Comparison of ENCODE assay signal across 8 mouse cellular contexts in the genomic region with DNA sequence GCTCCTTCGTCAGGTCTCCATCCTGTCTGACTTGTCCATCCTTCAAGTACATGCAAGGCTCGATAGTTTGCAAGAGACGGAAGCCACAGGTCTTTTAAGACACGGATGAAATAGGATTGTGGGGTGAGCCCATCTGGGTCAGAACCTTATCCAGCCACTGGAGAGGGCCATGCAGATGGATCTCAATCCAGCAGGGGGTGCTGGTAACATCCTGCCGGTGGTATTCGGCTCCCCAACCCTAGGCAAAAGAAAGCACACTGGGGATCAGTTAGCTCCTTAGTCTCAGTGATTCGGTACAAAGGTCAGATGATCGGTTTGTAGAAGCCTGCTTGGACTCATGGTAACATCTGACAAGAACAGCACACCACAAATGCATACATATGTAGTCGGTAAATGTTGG. TPM values are rescaled to one million over a fixed set of nuclear protein-coding genes. Genes with fewer than 3 reads are reported as not detected.
A peak's percentile ranks its signal among the peaks of the same experiment; 100 is the strongest.
DNase-seq lines count a peak whose midpoint lies in the region; ATAC-seq and TF ChIP-seq lines count a peak whose summit lies in the region.

No protein-coding gene starts in this region.

- TF ChIP-seq POLR2A in kidney, adult 2 months (IDR thresholded peaks at IDR 0.05; ENCODE audit: low read depth, low read length): no peak

- no peak overlapping the region for H3K9ac ChIP-seq in stomach, postnatal 0 days (ENCODE audit: low read length)
- no peak overlapping the region for H3K9ac ChIP-seq in midbrain, embryonic 13.5 days (replicated peaks)

- no peaks in the 10 kb centered on the region for H3K27me3 ChIP-seq in kidney, adult 2 months (replicated peaks; ENCODE audit: control insufficient read depth, insufficient read depth, low read length)
- no peaks in the 10 kb centered on the region for H3K27me3 ChIP-seq in stomach, postnatal 0 days (ENCODE audit: control insufficient read depth, insufficient read depth, low read length)
- no peaks in the 10 kb centered on the region for H3K27me3 ChIP-seq in midbrain, embryonic 13.5 days

- H3K27ac ChIP-seq in kidney, adult 2 months (ENCODE audit: insufficient read depth, low read depth, low read length): no peak overlapping the region
- no peak overlapping the region for H3K27ac ChIP-seq in stomach, postnatal 0 days (replicated peaks)
- no peak overlapping the region for H3K27ac ChIP-seq in midbrain, embryonic 13.5 days

- TF ChIP-seq EP300 in stomach, postnatal 0 days (optimal IDR thresholded peaks at IDR 0.05): no peak

- ATAC-seq in CD4-positive, CD25-positive, alpha-beta regulatory T cell, adult 4 months: peak; percentile 41
- ATAC-seq in stomach, postnatal 0 days (ENCODE audit: low FRiP score, low TSS enrichment): peak; percentile 60; the same call in 1 of the 2 replicates
- ATAC-seq in midbrain, embryonic 13.5 days: no peak
- no peak for ATAC-seq in inflammation-experienced regulatory T-cells, adult 6 months

- peak; percentile 75 for TF ChIP-seq CTCF in kidney, adult 2 months (conservative IDR thresholded peaks at IDR 0.05; ENCODE audit: insufficient read depth, insufficient read length, low read depth, low read length)
- peak; percentile 79 for TF ChIP-seq CTCF in stomach, postnatal 0 days (IDR thresholded peaks at IDR 0.05; ENCODE audit: low read depth)

- no peaks in the 10 kb centered on the region for H3K36me3 ChIP-seq in kidney, adult 2 months (ENCODE audit: control insufficient read depth, insufficient read depth, low read length)
- H3K36me3 ChIP-seq in stomach, postnatal 0 days (ENCODE audit: control insufficient read depth, insufficient read depth, low read length): peaks cover 18% of the 10 kb centered on the region
- peaks cover 64% of the 10 kb centered on the region for H3K36me3 ChIP-seq in midbrain, embryonic 13.5 days

- H3K4me2 ChIP-seq in stomach, postnatal 0 days (replicated peaks; ENCODE audit: low read depth): no peak overlapping the region
- H3K4me2 ChIP-seq in midbrain, embryonic 13.5 days (replicated peaks): no peak overlapping the region

- no peaks in the 10 kb centered on the region for H3K4me1 ChIP-seq in kidney, adult 2 months (ENCODE audit: control insufficient read depth, insufficient read depth, low read length)
- no peaks in the 10 kb centered on the region for H3K4me1 ChIP-seq in stomach, postnatal 0 days (replicated peaks; ENCODE audit: control insufficient read depth, insufficient read depth)
- H3K4me1 ChIP-seq in midbrain, embryonic 13.5 days (replicated peaks): no peaks in the 10 kb centered on the region

- WGBS in kidney, adult 2 months: 62% methylated on average over 9 of the region's 9 CpGs
- WGBS in stomach, postnatal 0 days: 61% methylated on average over 9 of the region's 9 CpGs
- WGBS in midbrain, embryonic 13.5 days: 79% methylated on average over 9 of the region's 9 CpGs

- no peaks in the 10 kb centered on the region for H3K9me3 ChIP-seq in stomach, postnatal 0 days (ENCODE audit: control insufficient read depth, low read length)
- no peaks in the 10 kb centered on the region for H3K9me3 ChIP-seq in midbrain, embryonic 13.5 days

- H3K4me3 ChIP-seq in kidney, adult 2 months (ENCODE audit: insufficient read depth, low read depth, low read length): no peak overlapping the region
- H3K4me3 ChIP-seq in stomach, postnatal 0 days (ENCODE audit: low read depth, low read length): no peak overlapping the region
- no peak overlapping the region for H3K4me3 ChIP-seq in midbrain, embryonic 13.5 days (replicated peaks)

- DNase-seq in layer of hippocampus, adult 11-12 months (ENCODE audit: low spot score): peak; percentile 39
- no peak for DNase-seq in layer of hippocampus, adult 9-10 months (ENCODE audit: low spot score)
- peak; percentile 52 for DNase-seq in R1 (ENCODE audit: low read depth, low spot score)
- DNase-seq in kidney, adult 2 months: peak; percentile 58
- DNase-seq in stomach, postnatal 0 days (ENCODE audit: low spot score): peak; percentile 41

RNA-seq across cellular contexts. Expression of a gene that starts 44.8 kb away (rescaled TPM):
- 10 to 100 TPM in 1 of 2 experiments, 1 to 10 TPM in 1; 8.3 to 10.4 TPM for polyA plus RNA-seq in CD4-positive, CD25-positive, alpha-beta regulatory T cell, adult 4 months (2017; shearing (Covaris generic))
- 12.0 and 16.8 TPM in 2 replicates for polyA plus RNA-seq in kidney, adult 2 months (2012; rRNA removed)
- polyA plus RNA-seq in stomach, postnatal 0 days (2015; fragmentation: Nextera tagmentation; extraction: Ambion mirVana): 10.0 and 10.9 TPM in 2 replicates
- polyA plus RNA-seq in midbrain, embryonic 13.5 days (2015; fragmentation: Nextera tagmentation; extraction: Ambion mirVana): 17.2 and 18.1 TPM in 2 replicates
- 1 to 10 TPM; 6.0 to 8.7 (median 6.5) TPM for polyA plus RNA-seq in inflammation-experienced regulatory T-cells, adult 6 months (2017; shearing (Covaris generic))

RNA-seq across cellular contexts. Expression of a gene that starts 59.8 kb away (rescaled TPM):
- polyA plus RNA-seq in CD4-positive, CD25-positive, alpha-beta regulatory T cell, adult 4 months (2017; shearing (Covaris generic)): 10 to 100 TPM in 1 of 2 experiments, 1 to 10 TPM in 1; 8.3 to 10.8 TPM
- polyA plus RNA-seq in kidney, adult 2 months (2012; rRNA removed): 20.8 and 21.7 TPM in 2 replicates
- polyA plus RNA-seq in stomach, postnatal 0 days (2015; fragmentation: Nextera tagmentation; extraction: Ambion mirVana): 25.9 and 31.5 TPM in 2 replicates
- 63.2 and 64.6 TPM in 2 replicates for polyA plus RNA-seq in midbrain, embryonic 13.5 days (2015; fragmentation: Nextera tagmentation; extraction: Ambion mirVana)
- polyA plus RNA-seq in inflammation-experienced regulatory T-cells, adult 6 months (2017; shearing (Covaris generic)): 1 to 10 TPM; 2.9 to 8.1 (median 7.1) TPM

Comparison
In these comparisons a context has a peak if more than half of its experiments do, and no peak if none do; other contexts are left out.
1. ATAC-seq: peak in CD4-positive, CD25-positive, alpha-beta regulatory T cell, adult 4 months (single experiment) and stomach, postnatal 0 days (single experiment); none in midbrain, embryonic 13.5 days (single experiment) and inflammation-experienced regulatory T-cells, adult 6 months (single experiment).